Mouse (Mus musculus): ENCODE data around the gene Shank1.

Shank1 gene

GRCm38 (mm10) chr7:44304775-44305641 lies 5.0 kb upstream of the Shank1 start:
- peak; percentile 80 for DNase-seq (ENCODE audit: low spot score)

- no peak for DNase-seq (ENCODE audit: low spot score)
Observed at GRCm38 (mm10) chr7:44305686-44306085, 4.4 kb upstream of the Shank1 start.

GRCm38 (mm10) chr7:44306516-44307240 lies 3.4 kb upstream of the Shank1 start, which contains the start of gene Clec11a:
Clec11a (minus strand) TSS chr7:44306902.
- no peak for DNase-seq (ENCODE audit: low spot score)

- no peak for DNase-seq (ENCODE audit: low spot score)
Observed at GRCm38 (mm10) chr7:44307261-44308020, 2.6 kb upstream of the Shank1 start.

- DNase-seq (ENCODE audit: low spot score), result no peak
Observed at GRCm38 (mm10) chr7:44310285-44310877, 328 bp downstream of the Shank1 start.

GRCm38 (mm10) chr7:44310878-44311712 lies 1.0 kb downstream of the Shank1 start:
- DNase-seq (ENCODE audit: low spot score), result no peak

- DNase-seq (ENCODE audit: low spot score), result peak; percentile 42
Observed at GRCm38 (mm10) chr7:44311713-44312304, 1.8 kb downstream of the Shank1 start.

- no peak for DNase-seq (ENCODE audit: low spot score)
Observed at GRCm38 (mm10) chr7:44312484-44312883, 2.4 kb downstream of the Shank1 start.

- no peak for DNase-seq (ENCODE audit: low spot score)
Observed at GRCm38 (mm10) chr7:44317913-44318312, 7.9 kb downstream of the Shank1 start.

GRCm38 (mm10) chr7:44320886-44321285 lies 10.8 kb downstream of the Shank1 start:
- no peak for DNase-seq (ENCODE audit: low spot score)

GRCm38 (mm10) chr7:44322290-44322689 lies 12.2 kb downstream of the Shank1 start:
- no peak for DNase-seq (ENCODE audit: low spot score)

- no peak for DNase-seq (ENCODE audit: low spot score)
Observed at GRCm38 (mm10) chr7:44326614-44327013, 16.6 kb downstream of the Shank1 start.

- DNase-seq (ENCODE audit: low spot score), result no peak
Observed at GRCm38 (mm10) chr7:44332336-44332735, 22.3 kb downstream of the Shank1 start.

GRCm38 (mm10) chr7:44334139-44334538 lies 24.1 kb downstream of the Shank1 start:
- no peak for DNase-seq (ENCODE audit: low spot score)

GRCm38 (mm10) chr7:44335031-44335878 lies 25.2 kb downstream of the Shank1 start:
- no peak for DNase-seq (ENCODE audit: low spot score)

- DNase-seq (ENCODE audit: low spot score), result no peak
Observed at GRCm38 (mm10) chr7:44336046-44337021, 26.3 kb downstream of the Shank1 start.

GRCm38 (mm10) chr7:44337121-44337849 lies 27.2 kb downstream of the Shank1 start:
- DNase-seq (ENCODE audit: low spot score), result no peak

GRCm38 (mm10) chr7:44340226-44340625 lies 30.2 kb downstream of the Shank1 start:
- no peak for DNase-seq (ENCODE audit: low spot score)
